Mouse (Mus musculus) heart, postnatal 14 days (tissue): ENCODE data around the gene Rab3c. TPM values are rescaled to one million over a fixed set of nuclear protein-coding genes. Genes with fewer than 3 reads are reported as not detected.

ENCODE experiments used
- DNase-seq, 2 experiments: peaks; one replicate each; pipeline ENCODE4 v3.0.0; 2021 to 2022
- intact Hi-C: fragments of 180-260 bp; cut with DNase I; formaldehyde crosslinking; loops from one replicate; pipeline ENCODE4 v1.15.1; 2025
- long read RNA-seq, 2 experiments: library from polyadenylated mRNA; stranded (forward); transcript quantifications; one replicate each; pipeline ENCODE4 v2.0.0; 2021
- total RNA-seq, 2 experiments: library from RNA; stranded (reverse); gene quantifications; 2 replicates each; pipeline ENCODE4 v1.2.3; 2021

Rab3c gene
- total RNA-seq = under 1 TPM; 0.05 to 0.10 TPM
- long read RNA-seq, experiment 1 = 0 reads
- long read RNA-seq, experiment 2 = 0 reads

DNA sequence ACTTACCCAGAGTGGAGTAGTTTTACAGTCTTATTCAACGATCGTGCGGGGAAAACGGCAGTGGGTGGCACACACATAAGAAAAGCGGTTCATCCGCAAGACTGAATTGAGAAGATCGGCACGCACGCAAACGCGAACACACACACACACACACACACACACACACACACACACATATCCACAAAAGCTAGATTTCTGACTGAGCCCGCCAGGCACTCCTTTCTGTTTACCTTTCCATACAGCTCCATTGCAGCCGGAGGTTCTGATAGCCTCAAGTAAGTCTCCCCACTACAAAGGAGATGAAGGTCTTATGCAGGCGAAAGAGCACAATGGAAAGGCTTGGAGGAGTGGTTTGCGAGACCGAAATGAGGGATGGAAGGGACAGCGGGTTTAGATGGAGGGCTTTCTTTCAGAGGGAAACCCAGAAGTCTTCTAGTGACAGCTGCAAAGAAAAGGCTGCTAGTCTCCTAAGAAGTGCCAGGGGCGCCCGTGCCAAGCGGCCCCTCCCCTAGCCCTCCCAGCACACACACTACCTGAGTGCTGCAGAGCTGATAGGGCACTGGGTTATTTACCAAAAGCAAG lies at the start of gene Rab3c:
TSS of gene Rab3c (minus strand) at position 434 of the 582 bp plus-strand sequence.
- no peak for DNase-seq
- intact Hi-C loops = no loop called here

- intact Hi-C loops = loop anchor here (1.0 kb wide), 1 partner anchor 256 kb away; no protein-coding TSS in a partner anchor
These were observed 38.0 kb upstream of the Rab3c start for GRCm38 (mm10) chr13:110318746-110319145.

DNA sequence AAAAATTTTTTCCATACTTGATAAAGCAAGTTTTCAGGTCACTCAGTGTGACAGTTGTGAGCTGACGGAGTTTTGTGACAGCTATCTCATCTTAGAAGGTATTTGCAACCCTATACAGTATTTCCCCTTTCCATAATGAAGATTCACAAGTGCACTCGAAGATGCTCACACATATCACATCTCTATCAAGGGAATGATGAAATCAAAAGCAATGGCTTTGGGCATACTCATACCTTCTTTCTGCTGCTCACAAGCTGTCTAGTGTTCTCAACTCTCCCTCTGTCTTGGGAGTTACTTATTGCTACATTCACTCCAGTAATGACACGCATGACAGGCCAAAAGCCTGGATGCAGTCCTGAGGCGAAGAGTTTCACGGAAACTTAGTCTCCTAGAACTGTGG lies 26.4 kb upstream of the Rab3c start:
- DNase-seq = no peak
- intact Hi-C loops = no loop called here

More at GRCm38 (mm10) chr13:110318746-110319145, 38.0 kb upstream of the Rab3c start:
- DNase-seq = peak in 1 of 2 experiments; percentile 4

GRCm38 (mm10) chr13:110297112-110297511 lies 16.3 kb upstream of the Rab3c start:
- intact Hi-C loops = no loop called here
- DNase-seq = no peak

GRCm38 (mm10) chr13:110288499-110288898 lies 7.7 kb upstream of the Rab3c start:
- intact Hi-C loops = no loop called here
- DNase-seq = no peak

DNA sequence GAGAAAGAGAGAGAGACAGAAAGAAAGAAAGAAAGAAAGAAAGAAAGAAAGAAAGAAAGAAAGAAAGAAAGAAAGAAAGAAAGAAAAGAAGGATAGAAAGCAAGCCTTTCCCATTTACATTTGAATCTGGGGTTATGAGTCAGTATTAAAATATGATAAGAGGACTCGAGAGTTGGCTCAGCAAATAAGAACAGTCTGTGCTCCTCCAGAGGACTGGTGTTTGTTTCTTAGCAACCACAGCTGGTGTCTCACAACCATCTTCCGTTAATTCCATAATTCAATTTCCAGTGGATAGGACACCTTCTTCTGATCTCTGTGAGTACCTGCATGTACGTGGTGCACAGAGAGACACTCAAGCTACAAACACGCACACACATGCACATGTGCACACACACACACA lies 3.0 kb upstream of the Rab3c start:
- intact Hi-C loops = no loop called here
- DNase-seq = no peak

GRCm38 (mm10) chr13:110280028-110280562 lies 701 bp downstream of the Rab3c start:
- DNase-seq = peak; percentile 43 to 55
- intact Hi-C loops = no loop called here

DNA sequence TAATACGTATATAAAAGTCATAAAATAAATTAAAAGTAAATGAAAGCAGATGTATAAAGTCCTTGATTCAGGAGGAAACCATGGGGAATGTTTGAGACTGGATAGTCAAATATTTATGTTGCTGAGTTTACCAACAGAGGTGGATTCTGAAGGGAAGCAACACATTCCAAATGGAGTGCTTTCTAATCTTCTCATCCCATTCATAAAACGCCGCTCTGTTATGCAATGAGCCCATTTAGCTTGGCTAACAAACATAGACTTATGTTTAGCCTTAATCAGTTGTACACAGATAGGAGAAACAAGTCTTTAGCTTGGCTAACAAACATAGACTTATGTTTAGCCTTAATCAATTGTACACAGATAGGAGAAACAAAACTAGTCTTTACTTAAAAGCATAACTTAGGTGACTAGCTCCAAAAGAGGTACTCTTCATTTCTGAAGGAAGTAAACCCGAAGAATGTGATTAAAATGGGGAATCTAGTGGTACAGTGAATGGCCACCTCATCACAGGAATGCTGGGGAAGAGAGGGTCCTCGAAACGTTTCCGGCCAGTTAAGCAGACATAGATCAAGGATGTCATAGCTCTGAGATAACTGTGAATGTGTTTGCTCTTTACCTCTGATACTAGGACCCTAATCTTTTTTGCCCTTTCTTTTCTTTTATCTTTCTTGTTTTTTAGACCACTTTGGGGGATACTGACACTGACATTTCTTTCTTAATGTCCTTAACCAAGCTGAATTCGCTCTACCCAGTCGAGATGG lies 1.6 kb downstream of the Rab3c start:
- intact Hi-C loops = no loop called here
- DNase-seq = no peak

DNA sequence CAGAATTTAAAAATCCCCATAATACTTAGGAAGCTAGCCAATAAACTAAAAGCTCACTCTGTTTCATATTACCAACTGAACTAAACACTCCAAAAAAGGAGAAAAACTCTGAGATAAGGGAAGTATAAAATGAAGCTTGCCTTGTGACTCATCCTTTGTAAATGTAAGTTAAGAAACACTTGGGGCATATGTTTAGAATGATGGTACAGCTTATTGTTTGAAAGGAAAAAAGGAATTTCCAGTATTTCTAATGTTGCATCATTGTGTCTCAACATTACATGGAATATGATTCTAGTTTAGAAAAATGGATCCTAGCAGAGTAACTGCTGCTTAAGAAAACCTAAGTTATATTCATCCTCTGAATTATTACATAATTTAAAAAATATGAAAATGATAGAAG lies 3.1 kb downstream of the Rab3c start:
- intact Hi-C loops = no loop called here
- DNase-seq = no peak

DNA sequence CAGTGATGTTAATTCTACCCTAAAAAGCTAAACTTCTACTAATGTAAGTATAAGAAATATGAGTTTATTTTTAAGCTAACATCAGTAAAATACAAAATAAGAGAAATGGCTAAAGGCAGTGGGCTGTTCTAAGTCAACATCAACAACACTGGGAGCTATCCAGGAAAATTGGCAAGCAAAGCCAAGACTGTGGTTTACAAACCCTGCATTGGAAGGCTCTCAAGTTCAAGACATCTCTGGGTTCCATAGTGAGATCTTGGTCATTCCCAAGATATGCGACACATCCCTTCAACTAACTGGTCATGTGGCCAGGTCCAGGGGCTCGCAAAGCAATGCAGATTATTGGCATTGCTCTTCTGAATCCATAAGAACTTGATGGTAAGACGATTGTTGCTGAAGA lies 5.3 kb downstream of the Rab3c start:
- DNase-seq = no peak
- intact Hi-C loops = no loop called here

DNA sequence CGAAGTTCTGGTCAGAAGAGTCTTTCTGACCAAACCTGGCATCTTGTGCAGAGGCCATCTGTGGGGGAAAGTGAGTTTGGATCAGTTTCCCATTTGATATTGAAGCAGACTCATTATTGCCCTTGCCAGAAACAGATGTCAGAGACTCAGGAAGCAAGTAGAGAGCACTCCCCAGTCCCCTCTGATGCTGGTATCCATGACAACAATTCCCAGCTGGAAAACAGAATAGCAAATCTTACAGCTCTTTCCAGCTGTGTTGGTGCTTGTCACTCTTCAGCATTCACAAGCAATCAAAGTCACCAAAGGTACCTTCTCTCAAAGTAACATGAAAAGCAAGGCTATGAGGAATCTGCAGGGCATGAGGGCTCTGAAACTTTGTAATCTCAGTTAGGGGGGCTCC lies 20.1 kb downstream of the Rab3c start:
- peak; percentile 3 to 16 for DNase-seq

GRCm38 (mm10) chr13:110251453-110251852 lies 29.3 kb downstream of the Rab3c start:
- no peak for DNase-seq
- intact Hi-C loops = no loop called here

More for the DNA sequence above, 20.1 kb downstream of the Rab3c start:
- intact Hi-C loops = no loop called here

- DNase-seq = no peak
- intact Hi-C loops = no loop called here
These were observed 32.3 kb downstream of the Rab3c start for GRCm38 (mm10) chr13:110248481-110248880.

- intact Hi-C loops = no loop called here
- no peak for DNase-seq
These were observed 41.8 kb downstream of the Rab3c start for GRCm38 (mm10) chr13:110238970-110239369.

DNA sequence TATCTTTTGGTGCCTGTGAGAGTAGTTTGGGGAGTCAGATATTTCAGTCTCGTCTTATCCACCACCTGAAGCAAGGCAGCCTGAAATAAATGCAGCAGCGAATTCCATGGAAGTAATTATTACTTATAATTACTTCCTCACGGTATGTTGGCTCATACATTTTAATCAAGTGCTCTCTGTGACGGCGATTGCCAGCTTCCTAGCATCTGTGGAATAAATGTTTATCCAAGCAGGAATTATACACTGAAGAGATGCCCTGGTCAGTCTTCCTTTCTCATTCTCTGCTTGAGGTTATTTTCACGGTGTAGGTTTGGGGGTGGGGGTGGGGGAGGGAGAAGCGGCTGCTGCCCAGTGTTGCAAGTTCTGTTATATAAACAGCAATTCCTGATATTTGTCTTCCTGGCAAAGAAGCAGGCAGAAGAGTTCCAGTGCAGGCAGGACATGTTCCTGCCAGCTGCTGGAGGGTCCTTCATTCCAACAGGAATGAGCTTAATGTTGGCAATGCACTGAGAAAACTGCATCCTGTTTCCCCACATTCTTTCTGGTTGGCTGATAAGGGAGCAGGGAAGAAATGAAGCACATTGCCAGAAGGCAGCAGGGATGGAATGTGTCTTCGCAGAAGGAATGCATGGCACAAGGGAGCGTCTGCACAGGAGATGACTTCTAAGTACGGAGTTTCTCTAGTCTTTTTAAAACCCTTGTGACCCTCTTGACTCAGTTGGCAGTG lies 43.4 kb downstream of the Rab3c start:
- peak in 1 of 2 experiments; percentile 6 for DNase-seq
- intact Hi-C loops = no loop called here

DNA sequence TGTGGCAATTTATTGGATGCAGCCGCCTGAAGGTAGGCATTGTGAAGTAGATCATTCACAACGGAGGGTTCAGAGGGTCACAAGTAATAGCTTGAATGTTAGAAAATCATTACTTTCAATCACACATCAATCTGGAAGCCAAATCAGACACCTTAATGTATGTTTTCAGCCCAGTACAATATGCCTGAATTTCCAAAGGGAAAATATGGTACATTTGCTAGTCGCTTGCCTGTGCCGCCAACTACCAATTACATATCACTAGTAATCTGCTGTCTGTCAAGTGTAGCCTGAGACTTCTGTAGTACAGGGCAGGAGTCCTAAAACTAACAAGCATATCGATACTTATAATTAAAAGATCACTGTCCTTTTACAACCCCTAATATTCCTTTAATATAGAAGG lies 47.4 kb downstream of the Rab3c start:
- DNase-seq = no peak
- intact Hi-C loops = no loop called here

DNA sequence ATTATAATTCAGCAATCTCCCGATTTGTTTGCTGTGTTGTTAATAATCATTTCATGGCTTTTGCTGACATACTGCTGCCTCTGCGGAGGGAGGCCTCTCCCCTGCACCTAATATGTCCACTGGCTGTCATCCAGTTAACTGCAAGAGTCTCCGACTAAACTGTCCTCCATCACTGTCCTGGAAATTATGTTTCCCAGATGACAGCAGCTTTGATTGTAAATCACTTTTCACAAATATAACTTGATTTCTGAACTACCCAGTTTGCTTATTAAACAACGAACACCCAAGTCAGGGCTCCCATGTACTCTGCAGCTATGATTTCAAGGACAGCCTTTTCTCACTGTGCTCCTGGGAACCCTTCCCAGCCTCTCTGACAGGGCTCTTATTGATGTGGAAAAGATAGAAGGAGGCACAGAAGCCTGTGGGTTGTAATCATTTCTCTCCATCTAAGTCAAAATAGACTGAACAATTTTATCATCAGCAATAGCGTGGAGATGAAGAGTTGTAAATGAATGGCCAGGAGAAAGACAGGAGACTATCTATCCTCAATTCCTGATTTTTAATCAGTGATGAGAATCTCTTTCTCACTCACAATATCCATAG lies 49.6 kb downstream of the Rab3c start:
- intact Hi-C loops = no loop called here
- DNase-seq = no peak

GRCm38 (mm10) chr13:110230046-110230445 lies 50.8 kb downstream of the Rab3c start:
- no peak for DNase-seq
- intact Hi-C loops = no loop called here

DNA sequence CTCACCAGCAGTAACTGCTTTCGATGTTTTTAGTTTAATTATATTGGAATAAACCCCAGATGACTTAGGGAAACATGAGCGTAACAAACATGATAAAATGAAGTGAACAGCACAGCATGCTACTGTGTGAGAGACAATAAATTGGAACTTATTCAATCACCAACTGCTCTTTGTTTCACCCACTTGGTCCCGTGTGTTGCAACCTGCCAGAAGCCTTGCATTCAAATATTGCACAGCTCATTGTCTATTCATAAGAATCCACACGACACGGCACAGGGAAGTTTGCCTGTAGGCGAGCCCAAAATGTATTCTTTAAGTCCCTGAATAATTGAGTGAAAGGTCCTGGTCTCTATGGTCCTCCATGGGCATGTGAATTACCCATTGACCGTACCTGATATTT lies 61.6 kb downstream of the Rab3c start:
- no peak for DNase-seq
- intact Hi-C loops = no loop called here

DNA sequence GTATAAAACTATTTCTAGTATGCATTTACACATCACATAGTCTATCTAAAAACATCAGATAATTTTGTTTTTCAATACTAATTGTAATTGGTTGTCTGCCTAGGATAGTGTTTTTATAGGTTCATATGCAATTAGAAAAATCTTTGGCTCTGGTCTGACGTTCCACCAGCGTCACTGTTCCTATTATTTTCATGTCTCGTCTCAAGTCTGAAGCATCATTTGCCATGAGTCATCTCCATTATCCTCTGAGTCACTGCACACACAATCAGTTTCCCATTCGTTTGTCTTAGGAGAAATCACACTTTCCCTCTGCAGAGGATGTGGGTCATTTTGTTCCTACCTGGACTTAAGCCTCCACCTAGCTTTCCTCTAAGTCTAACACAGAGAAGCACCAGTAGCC lies 62.3 kb downstream of the Rab3c start:
- intact Hi-C loops = no loop called here
- no peak for DNase-seq
